Mouse (Mus musculus) CH12.LX (cell line): ENCODE data around the gene Gm13693.
"Not testable (repeated sequence)": the region's sequence is repeated elsewhere in the genome, so short reads cannot be mapped to it uniquely, and the experiment has no call there.

Experiments used
- CTCF ChIP-seq, 2 experiments: IDR thresholded peaks in 1 of 2; conservative IDR thresholded peaks in 1 of 2; 2 replicates each; pipeline ENCODE4 v1.5.1; 2011 to 2012; ENCODE audit warnings: low read depth in 2 of 2, low read length in 2 of 2, improper control_type of control experiment in 1 of 2, inconsistent platforms in 1 of 2, mild to moderate bottlenecking in 1 of 2, moderate library complexity in 1 of 2
- ELF1 ChIP-seq: IDR thresholded peaks from 2 replicates; pipeline ENCODE4 v1.6.1; 2014; ENCODE audit warnings: low read depth, mild to moderate bottlenecking, inconsistent platforms, low read length, improper control_type of control experiment
- EP300 ChIP-seq: IDR thresholded peaks from 2 replicates; pipeline ENCODE4 v1.6.1; 2011; ENCODE audit warnings: low read length, improper control_type of control experiment
- ETS1 ChIP-seq: conservative IDR thresholded peaks from 2 replicates; pipeline ENCODE4 v1.6.1; 2012; ENCODE audit warnings: low read depth, mild to moderate bottlenecking, inconsistent platforms, low read length, improper control_type of control experiment, moderate library complexity
- IRF4 ChIP-seq: IDR thresholded peaks from 2 replicates; pipeline ENCODE4 v1.6.1; 2014; ENCODE audit warnings: low read depth, mild to moderate bottlenecking, inconsistent platforms, low read length, improper control_type of control experiment
- JUN ChIP-seq: IDR thresholded peaks from 2 replicates; pipeline ENCODE4 v1.6.1; 2011; ENCODE audit warnings: low read depth, mild to moderate bottlenecking, low read length, improper control_type of control experiment, moderate library complexity; ENCODE audit not compliant: insufficient read depth
- MAX ChIP-seq: IDR thresholded peaks from 2 replicates; pipeline ENCODE4 v1.6.1; 2011; ENCODE audit warnings: low read length, improper control_type of control experiment
- POLR2A ChIP-seq: IDR thresholded peaks from 2 replicates; pipeline ENCODE4 v1.6.1; 2011; ENCODE audit warnings: low read depth, mild to moderate bottlenecking, improper control_type of control experiment, low read length
- POLR2AphosphoS2 ChIP-seq: IDR thresholded peaks from 2 replicates; pipeline ENCODE4 v1.6.1; 2011; ENCODE audit warnings: low read depth, low read length, improper control_type of control experiment
- RAD21 ChIP-seq: IDR thresholded peaks from 2 replicates; pipeline ENCODE4 v1.6.1; 2011; ENCODE audit warnings: low read depth, mild to moderate bottlenecking, low read length, improper control_type of control experiment, moderate library complexity
- TCF12 ChIP-seq: IDR thresholded peaks from 2 replicates; pipeline ENCODE4 v1.6.1; 2014; ENCODE audit warnings: low read depth, mild to moderate bottlenecking, inconsistent platforms, low read length, improper control_type of control experiment
- ZKSCAN1 ChIP-seq: IDR thresholded peaks from 2 replicates; pipeline ENCODE4 v1.6.1; 2012; ENCODE audit warnings: low read depth, inconsistent platforms, low read length, improper control_type of control experiment, borderline replicate concordance
- ZNF384 ChIP-seq: IDR thresholded peaks from 2 replicates; pipeline ENCODE4 v1.6.1; 2012; ENCODE audit warnings: low read depth, low read length, improper control_type of control experiment, inconsistent platforms

DNA sequence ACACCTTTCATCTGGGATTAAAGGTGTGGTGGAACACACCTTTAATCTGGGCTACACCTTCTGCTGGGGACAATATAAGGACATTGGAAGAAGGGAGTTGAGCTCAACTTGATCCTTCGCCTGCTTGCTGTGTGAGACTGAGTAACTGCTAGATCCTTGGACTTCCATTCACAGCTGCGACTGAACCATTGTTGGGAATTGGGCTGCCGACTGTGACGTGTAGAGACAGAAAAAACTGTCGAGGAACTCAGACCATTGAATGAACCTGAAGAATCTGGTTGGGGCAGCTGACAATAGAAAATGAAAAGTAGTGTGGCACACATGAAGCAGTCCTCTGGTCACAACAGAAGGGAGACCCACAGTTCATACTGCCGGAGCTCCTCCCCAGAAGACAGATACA is 11.5 kb downstream of the Gm13693 start, which contains the start of gene Gm13696:
- not testable (repeated sequence) for TF ChIP-seq CTCF (conservative IDR thresholded peaks at IDR 0.05 in 1 of 2, IDR thresholded peaks at IDR 0.05 in 1 of 2; ENCODE audit: low read depth in 2 of 2, low read length in 2 of 2); TCF12; MAX; POLR2AphosphoS2; JUN; IRF4; POLR2A; ETS1; ZKSCAN1; ZNF384; EP300; RAD21; ELF1
